Mouse (Mus musculus) inflammation-experienced regulatory T-cells, adult 6 months (primary cell): Measurements from ENCODE around the gene Rasgrp4. TPM values are rescaled to one million over a fixed set of nuclear protein-coding genes. Genes with fewer than 3 reads are reported as not detected.
"Not testable (repeated sequence)": the region's sequence is repeated elsewhere in the genome, so short reads cannot be mapped to it uniquely, and the experiment has no call there.

Source experiments
- ATAC-seq: one replicate; pipeline ENCODE4 v1.8.0; 2017
- polyA plus RNA-seq, 3 experiments: library from polyadenylated mRNA; unstranded; fragments of 100-300 nt; shearing (Covaris generic); gene quantifications; one replicate each; pipeline ENCODE4 v1.2.1; 2017

Rasgrp4 gene
- polyA plus RNA-seq: 1 to 10 TPM in 1 of 3 experiments, under 1 TPM in 2; 0.45 to 1.1 (median 0.95) TPM

DNA sequence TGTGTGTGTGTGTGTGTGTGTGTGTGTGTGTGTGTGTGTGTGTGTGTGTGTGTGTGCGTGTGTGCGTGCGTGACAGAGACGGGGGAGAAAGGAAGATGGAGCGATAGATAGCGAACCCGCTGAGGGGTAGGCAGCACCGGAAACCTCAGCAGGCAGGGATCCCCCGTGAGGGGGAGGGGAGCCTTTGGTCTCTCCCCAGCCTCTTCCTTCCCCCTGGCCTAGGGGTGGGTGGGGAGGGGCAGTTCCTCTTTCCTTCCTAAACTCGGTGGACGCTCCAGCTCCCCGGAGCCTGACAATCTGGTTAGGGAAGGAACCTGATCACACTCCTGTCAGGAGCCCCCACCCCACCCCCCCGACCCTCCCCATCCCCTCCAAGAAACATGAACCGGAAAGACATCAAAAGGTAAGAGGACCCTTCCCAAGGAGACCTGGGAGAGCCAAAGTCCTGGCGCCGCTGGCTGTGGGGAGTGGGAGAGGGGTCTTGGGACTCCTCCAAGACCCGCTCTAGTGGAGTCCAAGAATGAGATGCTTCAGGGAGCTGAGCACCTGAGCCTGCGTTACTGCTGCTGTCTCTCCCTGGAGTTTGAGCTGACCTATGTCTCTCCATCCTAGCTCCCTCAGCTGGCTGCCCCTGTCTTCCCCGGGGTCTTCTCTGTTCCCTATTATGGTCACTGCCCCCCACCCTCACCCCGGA is at the start of gene Rasgrp4:
Rasgrp4 (plus strand) TSS at position 159 of the 694 bp plus-strand sequence.
- peak; percentile 100 for ATAC-seq

DNA sequence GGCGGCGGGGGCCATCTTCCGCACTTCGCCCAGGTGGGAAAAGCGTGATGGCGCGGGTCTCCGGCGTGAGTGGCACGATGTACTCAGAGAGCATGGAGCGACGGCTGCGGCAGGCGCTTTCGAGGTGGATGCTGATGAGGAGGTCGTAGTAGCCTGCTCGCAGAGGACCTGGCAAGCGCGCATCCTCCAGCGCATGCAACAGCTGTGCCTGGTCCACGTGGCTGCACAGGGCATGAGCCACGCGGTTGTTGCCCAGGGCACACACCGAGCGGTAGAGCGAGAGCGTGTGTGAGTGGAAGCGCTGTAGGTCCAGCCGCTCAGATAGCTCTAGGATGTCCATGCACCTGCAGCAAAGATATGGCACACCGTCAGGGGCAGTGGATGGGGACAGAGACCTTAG is 48.7 kb upstream of the Rasgrp4 start:
- ATAC-seq: no peak

DNA sequence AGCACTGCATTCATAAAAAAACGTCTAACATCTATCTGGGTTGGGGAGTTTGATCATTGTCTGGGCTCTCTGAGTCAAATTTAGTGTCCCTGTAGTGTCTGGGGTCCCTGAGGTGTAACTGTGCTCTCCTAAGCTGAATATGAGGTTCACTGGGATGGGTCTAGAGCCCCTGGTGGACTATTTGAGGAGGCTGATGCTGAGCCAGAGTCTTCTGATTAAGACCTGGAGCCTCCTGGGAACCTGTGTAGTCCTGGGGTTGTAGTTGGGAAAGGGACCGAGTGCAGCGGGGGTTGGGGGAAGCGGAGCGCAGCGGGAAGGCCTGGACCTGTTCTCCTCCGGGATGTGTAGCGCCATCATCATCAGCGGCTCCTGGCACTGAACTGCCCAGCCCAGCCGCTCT is 47.7 kb upstream of the Rasgrp4 start:
- ATAC-seq: no peak

DNA sequence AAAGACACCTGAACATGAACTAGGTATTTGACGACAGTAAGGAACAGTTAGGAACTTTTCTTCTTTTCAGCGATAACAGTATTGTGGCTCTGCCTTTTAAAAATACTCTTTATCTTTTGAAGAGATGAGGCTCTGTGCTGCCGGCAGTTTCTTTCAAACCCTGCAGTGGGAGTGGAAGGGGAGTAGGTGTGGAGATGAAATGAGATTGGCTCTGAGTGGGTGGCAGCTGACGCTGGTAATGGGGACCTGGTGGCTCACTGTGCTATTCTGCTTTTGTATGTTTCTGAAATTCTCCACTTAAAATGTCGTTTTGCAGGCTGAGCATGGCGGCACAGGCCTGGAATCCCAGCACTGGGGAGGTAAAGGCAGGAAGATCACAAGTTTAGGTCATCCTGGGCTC is 45.8 kb upstream of the Rasgrp4 start:
- ATAC-seq: no peak

DNA sequence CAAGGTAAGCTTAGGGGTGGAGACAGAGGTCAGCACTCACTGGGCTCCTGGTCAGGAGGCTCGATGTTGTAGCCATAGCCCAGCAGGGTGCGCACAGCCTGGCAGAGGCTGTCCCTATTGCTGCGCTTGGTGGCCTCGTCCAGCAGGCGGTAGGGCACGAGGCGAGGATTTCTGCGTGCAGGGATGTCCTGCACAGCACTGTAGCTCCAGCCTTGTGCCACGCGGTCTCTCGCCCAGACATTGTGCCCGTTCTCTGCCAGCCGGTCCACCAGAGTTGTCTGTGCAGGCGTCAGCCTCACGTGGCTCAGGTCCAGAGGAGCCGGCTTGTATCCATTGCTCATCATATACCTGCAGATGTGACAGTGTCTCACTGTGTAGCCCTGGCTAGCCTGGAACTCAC is 37.5 kb upstream of the Rasgrp4 start:
- no peak for ATAC-seq

DNA sequence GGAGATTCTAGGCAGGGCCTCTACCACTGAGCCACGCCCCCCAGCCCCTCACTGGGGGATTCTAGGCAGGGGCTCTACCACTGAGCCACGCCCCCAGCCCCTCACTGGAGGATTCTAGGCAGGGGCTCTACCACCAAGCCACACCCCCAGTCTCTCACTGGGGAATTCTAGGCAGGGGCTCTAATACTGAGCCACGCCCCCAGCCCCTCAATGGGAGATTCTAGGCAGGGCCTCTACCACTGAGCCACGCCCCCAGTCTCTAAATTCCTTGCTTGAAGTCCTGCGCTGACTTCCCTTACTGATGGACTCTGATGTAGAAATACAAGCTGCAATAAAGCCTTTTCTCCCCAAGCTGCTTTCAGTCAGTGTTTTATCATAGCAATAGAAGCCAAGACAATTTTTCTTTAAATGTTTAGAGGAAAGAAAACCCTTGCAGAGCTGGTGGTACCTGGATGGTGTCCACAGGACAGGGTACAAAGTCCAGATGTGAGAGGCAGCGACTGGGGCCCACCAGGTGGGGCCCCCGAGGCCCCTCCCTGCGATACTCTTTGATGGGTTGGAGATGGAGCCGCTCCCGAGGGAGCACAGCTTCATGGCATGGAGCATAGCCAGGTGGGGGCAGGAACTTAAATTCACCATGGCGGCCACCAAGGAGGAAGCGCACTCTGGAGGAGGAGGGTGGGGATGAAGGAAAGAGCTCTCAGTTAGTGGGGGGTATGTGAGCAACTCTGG is 33.2 kb upstream of the Rasgrp4 start:
- no peak for ATAC-seq

DNA sequence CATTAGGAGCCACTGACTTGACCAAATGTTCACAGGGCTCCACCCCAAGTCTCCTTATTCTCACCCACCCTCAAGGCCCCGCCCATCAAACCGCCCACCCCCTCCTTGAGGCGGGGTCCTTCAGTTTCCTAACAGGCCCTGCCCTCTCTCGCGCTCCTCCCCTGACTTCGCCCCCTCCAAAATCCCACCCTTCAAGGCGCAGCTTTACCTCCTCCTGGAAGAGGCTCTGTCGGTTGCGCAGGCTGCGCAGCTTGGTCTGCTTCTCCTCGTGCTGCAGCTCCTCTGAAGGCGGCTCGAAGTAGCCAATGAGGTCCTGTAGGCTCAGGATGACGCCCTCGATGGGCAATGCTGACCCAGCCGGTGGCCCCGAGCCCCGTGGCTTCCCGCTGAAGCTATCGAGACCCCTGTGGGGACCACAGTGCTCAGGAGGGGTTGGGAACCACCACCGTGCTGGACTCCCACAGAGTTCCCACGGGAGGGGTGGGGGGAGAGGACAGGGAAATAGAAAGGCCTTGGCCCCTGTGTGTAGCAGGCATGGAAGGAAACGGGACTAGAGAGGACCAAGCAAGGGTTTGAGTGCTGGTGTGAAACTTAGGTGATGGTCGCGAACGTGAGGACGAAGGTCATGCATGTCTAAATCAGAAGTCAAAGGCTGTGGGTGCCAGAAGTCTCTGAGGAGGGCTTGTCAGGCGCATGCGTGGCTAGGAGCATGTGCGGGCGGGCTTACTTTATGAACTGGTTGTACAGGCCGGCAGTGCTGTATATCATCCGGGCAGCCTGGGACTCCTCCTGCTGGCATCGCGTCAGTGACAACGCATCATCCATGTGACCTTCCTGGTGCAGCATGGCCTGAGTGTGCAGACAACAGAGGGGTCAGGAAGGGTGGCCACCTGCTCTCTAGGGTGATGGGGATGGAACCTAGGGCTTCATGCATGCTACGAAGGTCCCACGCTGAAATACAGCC is 25.4 kb upstream of the Rasgrp4 start:
- no peak for ATAC-seq

DNA sequence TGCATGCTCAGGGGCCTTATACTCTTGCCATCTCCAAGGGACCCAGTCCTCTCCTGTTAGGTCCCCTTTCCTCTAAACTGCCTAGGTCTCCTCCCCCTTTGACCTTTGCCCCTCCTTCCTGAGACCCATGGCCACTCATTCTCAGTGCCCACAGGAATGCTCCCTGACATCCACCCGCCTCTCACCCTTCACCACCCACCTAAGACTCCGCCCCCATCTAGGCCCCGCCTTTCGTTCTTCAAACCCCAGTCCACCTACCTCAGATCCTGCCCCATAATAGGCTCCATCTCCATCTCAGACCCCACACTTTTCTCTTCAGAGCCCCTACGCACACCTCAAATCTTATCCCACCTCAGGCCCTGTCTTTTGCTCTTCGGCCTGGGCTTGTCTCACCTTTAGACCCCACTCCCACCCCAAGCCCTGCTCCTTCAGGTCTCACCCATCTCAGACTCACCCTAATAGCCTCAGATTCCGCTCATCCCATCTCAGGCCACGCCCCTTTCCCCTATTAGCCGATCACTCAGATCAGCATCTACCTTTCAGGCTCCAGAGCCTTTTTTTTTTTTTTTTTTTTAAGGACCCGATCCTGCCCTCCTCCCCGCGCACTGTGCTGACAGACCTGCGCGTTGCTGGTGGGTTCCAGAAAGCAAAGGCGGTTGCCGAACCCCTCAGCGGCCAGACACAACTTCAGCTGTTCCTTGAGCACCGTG is 16.4 kb upstream of the Rasgrp4 start:
- no peak for ATAC-seq

DNA sequence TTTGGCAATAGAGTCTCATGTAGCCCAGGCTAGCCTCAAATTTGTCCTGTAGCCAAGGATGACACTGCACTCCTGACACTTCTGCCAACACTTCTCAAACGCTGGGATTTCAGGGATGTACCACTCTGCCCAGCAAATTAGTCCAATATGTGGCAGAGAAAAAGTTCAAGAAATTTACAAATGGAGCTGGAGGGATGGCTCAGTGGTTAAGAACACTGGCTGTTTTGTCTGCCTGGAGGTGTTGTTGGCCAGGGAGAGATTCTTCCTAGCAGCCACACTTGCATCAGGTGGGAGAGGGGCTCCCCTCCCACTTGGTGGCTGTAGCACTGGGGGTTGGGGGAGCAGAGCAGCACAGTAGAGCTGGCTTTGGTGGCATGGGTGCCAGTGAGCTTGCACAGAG is 15.1 kb upstream of the Rasgrp4 start:
- ATAC-seq: no peak

DNA sequence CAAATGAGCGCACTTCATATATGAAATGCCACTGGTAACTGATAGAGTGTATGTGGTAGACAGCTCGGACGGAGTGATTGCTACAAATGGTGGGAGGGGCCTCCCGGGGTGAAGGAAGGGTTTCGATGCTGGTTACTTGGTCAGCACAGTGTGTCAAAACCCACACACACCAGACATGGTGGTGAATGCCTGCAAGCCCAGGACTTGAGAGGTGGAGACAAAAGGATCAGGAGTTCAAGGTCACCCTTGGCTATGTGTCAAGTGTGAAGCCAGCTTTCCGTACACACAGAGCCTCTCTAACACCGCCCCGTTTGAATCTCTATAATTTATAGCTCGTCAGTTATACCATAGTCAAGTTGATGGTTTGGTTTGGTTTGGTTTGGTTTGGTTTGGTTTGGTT is 11.8 kb upstream of the Rasgrp4 start:
- no peak for ATAC-seq

DNA sequence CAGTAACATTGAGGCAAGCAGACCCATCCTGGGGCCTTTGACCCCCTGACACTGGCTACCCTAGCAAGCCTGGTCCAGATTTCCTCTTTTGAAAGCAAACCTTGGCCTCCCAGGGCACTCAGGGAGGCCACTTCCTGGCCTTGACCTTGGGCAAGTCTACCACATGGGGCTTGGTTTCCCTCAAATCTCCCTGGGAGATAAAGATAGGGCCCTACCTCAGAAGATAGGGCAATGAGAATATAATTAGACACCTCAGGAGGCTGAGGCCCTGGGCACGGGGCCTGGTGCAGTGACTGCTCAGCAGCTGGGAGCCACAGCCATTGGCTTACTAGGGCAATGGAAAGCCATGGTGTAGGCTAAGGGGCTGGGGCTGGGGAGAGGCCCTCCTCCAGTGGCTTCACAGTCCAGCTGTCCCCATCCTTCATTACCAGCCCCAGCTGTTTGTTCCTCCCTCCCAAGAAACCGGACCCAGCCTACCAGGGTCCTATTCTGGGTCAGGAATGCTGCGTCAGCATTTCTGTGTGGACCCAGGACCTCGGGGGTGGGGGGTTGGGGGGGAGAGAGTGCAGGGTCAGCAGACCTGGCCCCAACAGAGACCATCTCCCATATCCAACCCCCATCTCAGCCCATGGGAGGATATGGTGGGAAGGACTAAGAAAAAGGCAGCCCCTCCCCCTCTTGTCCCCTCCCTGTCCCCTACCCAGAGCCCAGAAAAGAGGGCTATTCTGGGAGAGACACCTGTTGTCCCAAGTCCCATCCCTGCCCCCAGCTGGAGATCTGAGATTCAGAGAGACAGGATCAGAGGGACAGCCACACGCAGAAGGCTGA is 10.9 kb upstream of the Rasgrp4 start:
- ATAC-seq: no peak

DNA sequence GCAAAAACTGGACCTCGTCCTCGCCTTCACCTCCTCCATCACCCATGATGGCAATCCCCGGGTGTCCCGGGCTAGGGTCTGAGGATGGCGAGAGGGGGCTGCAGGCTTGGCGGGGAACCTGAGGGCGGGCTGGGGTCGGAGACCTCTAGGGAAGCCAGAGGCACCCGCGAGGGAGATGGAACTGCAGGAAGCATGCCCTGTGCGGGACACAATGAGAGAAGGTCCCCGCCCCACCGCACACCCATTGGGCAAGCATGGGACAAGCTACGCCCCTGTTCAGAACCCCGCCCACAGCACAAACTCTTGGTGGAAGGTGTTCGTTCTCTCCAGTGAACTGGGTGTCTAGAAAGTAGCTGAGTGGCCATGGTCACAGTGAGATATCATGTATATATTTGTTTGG is 9.7 kb upstream of the Rasgrp4 start, which contains the start of gene Ryr1:
Ryr1 (minus strand) TSS at position 210 of the 400 bp plus-strand sequence.
- ATAC-seq: no peak

DNA sequence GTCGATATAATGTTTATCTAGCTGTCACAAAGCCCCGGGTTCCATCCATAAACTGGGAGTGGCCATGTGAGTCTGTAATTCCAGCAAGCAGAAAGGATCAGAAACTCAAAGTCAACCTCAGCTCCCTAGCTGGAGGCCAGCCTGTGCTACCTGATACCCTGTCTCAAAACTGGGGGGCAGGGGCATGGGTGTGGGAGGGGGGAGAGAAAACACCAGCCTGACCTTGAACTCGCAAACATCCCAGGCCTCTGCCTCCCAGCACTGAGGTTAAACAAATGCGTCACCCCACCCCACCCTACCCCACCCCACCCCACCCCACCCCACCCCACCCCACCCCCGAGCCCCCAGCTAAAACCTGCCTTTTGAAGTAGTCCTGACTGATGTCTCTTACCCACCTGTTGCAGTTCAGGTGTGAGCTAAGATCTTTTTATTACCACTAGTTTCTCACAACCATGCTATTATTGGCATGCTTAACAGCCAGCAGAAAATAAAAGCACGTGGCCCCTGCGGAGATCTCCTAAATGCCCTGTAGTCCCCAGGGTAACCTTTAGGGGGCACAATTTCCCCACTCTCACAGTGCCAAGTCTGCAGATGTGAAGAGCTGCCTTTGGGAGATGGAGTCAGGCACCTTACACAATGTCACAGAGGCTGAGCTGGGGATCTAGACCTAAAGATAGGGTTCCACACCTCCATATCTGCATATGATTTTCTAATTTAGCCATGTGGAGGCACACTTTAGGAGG is 8.3 kb upstream of the Rasgrp4 start:
- peak; percentile 67 for ATAC-seq

DNA sequence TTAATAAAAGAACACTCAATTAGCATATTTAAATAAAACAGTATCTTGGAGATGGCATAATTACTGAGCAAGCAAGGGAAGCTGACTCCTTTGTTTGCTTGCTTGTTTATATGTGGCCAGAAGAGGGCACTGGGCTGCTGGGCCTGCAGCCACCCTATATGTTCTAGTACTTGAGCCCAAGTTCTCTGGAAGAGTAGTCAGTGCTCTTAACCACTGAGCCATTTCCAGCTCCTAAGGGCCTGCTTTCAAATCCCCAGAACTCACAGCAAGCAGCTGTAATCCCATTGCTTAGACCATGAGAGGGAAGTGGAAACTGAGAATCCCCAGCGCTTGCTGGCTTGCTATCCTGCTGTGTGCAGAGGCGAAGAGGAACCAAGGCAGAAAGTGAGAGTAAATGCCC is 5.9 kb upstream of the Rasgrp4 start:
- ATAC-seq: no peak

DNA sequence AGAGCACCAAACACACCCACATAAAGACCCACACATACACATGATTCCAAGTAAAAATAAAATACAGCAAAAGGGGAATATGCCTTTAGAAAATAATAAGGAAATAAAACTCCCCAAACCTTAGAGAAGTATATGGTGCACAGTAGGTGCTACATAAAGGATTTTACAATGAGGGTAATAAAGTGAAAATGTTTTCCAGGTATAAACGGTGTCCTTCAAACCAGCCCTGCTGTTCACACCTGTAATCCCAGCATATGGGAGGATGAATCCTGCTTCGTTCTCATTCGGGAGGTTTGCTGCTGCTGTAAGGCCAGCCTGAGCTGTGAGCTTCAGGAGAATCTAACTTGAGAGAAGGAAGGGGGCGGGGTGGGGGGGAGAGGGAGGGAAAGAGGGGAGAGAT is 421 bp upstream of the Rasgrp4 start:
- ATAC-seq: no peak

DNA sequence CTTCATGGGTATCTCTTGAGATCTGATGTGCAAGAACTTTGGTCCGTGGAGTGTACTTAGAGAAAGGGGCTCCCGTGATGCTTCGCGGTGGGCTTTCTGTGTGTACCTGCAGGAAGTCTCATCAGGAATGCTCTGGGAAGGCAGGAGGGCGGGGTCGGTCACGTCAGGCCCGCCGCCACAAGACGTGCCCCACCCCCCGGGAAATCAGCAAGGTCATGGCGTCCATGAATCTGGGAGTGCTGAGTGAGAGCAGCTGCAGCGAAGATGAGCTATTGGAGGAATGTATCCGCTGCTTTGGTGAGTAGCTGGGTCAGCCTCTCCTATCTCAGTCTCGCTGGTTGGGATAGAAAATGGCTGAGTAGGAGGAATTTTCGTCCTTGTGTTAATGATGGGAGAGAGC is 2.8 kb downstream of the Rasgrp4 start:
- ATAC-seq: no peak

DNA sequence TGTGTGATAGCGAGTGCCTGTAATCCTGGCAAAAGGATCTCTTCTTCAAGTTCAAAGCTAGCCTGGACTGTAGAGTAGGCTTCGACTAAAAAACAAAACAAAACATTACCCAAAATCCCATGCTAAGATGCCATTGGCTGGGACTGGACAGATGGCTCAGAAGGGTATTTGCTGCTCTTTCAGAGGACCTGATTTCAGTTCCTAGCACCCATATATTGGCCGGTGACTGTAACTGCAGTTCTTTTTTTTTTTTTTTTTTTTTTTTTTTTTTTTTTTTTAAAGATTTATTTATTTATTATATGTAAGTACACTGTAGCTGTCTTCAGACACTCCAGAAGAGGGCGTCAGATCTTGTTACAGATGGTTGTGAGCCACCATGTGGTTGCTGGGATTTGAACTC is 4.6 kb downstream of the Rasgrp4 start:
- not testable (repeated sequence) for ATAC-seq

DNA sequence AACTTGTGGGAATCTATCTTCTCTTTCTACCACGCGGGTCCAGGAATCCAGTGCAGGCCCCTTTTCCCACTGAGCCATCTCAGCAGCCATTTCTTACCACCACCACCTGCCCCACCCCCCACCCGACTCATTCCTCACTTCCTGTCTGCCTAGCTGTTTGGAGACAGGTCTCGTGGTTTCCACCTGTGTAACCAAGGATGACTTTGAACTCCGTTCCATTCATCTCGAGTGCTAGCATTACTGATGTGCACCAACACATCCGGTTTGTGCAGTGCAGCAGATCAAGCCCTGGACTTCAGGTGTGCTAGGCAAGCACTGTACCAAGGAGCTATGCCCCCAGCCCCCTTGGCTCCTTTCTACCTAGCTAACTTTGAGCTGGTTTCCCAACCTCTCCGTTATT is 6.8 kb downstream of the Rasgrp4 start:
- peak; percentile 92 for ATAC-seq

DNA sequence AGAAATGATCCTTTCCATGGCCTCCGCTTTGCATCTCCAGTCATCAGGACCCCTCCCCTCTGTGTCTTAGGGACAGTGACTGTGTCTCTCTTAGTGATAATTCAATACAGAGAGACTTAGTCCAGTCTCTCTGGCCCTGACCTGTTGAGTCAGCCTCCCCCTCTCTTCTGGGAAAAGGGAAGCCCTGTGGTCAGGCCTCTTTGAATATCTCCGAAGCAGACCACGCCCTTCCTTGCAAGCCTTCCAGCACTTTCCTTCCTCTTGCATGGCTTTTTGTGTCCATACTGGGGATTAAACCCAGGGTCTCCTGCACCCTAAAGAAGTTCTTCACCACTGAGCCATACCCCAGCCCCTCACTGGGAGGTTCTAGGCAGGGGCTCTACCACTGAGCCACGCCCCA is 9.4 kb downstream of the Rasgrp4 start:
- ATAC-seq: no peak

DNA sequence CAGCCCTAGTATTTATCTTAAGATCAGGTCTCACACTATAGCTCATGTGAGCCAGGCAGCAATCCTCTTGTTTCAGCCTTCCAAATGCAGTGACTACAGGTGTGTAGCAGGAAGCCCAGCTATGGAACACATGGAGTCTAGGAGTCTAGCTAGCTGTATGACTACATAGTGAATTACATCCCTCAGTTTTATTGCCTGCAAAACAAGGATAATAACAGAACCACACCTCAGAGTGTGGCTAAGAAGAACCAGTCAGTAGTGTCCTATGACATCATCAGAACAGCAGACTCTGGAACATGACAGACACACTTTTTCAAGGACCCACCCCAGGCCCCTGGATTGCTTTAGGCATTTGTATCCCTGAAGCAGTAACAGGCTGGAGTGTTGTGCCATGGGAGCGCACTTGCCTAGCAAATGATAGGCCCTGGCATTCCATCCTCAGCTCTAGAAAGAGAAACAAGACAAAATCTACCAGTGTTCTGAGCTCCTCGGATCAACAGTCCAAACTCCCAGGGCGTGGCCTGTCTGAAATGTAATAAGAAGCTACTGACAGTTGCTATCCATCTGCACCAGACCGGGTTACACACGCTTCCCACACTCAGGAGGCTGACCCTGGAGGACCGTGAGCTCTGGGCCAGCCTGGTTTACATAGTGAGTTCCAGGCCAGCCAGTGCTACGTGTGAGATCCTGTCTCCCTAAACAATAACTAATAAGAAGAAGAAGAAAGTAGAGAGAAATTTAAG is 12.1 kb downstream of the Rasgrp4 start:
- ATAC-seq: no peak
